Mouse (Mus musculus) urinary bladder, adult 2 months (tissue): ENCODE measurements around the gene Gm19410. TPM values are rescaled to one million over a fixed set of nuclear protein-coding genes. Genes with fewer than 3 reads are reported as not detected.

Experiments
- DNase-seq: peaks from one replicate; pipeline ENCODE4 v3.0.0; 2022; ENCODE audit warnings: low spot score
- polyA plus RNA-seq: library from polyadenylated mRNA; depleted of rRNA; stranded (reverse); fragments of >200 nt; gene quantifications from 2 replicates; pipeline ENCODE4 v1.2.3, GENCODE M21; 2012; rRNA removed

Gm19410 gene
- 0.01 TPM in 2 replicates for polyA plus RNA-seq

DNA sequence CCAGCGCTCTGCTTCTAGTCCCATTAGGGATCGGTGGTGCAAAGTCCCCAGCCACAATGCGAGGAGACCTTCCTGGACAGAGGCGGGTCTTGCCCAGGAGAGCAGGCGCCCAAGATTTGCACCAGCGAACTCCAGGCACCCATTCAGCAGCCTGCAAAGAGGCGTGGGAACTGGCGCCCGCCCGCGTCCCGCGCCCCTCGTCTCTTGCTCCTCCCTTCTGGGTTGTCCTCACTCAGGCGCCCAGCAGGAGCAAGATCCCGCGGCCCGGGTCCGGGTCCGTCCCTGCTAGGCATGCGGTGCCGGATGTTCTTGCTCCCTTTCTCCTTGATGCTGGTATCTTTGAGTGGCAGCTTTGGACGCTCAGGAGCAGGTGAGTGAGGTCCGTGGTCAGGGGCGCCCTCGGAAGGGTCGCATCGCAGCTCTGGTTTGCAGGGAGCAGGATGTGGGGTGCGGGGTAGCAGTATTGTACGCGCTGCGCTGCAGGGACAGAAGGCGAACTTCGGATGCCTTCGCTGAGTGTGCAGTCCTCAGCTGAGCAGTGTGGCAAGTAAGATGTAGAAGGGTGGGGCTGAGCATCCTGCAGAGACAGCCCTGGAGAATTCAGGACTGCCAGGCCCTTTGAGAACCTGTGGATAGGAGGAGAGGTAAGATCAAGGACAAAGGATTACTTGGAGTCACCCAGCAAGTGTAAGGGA lies at the start of gene Gm19410:
Gene Gm19410, plus strand, starts transcription at position 292 of the 695 bp plus-strand sequence.
- no peak for DNase-seq

GRCm38 (mm10) chr8:35730776-35731175 lies 34.8 kb upstream of the Gm19410 start:
- no peak for DNase-seq

DNA sequence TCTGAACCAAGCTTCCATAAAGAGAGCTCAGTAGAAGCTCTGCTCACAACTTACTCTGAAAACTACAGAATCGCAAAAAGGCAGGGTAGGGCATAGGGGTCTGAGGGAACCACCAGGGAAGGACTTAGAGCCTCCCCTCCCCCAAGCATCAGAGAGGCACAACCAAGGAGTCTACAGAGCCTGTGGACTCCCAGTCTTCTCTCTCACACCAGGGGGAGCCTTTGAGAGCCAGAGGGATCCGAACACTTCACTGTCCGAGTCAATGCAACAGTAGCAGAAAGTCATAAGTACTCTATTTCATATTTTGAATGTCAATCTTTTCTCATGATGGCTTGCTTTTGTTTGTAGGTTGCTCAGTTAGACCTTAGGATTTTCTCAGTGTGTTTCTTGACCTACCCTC lies 30.2 kb upstream of the Gm19410 start:
- DNase-seq = no peak

- no peak for DNase-seq
Observed at GRCm38 (mm10) chr8:35756202-35756601, 9.4 kb upstream of the Gm19410 start.

- DNase-seq = no peak
Observed at GRCm38 (mm10) chr8:35765020-35765419, 570 bp upstream of the Gm19410 start.

DNA sequence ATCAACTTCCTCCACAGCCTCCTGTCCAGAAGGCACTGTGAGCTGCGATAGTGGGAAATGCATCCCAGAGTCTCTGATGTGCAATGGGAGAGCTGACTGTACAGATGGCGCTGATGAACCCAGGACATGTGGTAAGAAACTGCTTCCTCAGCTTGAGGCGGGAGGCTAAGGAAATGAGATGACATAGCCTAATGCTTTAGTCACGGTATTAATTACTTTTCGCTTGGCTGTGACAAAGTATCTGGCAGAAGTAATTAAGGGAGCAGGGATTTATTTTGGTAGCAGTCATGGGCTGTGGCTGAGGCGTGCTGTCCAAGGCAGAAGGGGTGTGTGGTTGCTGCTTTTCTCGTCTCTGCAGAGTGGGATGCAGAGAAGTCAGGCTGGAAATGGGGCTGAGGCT lies 7.9 kb downstream of the Gm19410 start:
- DNase-seq = no peak
